Mouse (Mus musculus) lung, embryonic 14.5 days (tissue): ENCODE measurements at regions not wholly inside any gene's neighbourhood (a gene's known extent, or its start where the extent isn't known, plus 50 kb on each side); places are given as distances from the start of the nearest gene placed in this dataset.

Experiments used
- ATAC-seq: fragments of 200-750 bp; cut with Nextera tagmentation; 2 replicates; pipeline ENCODE4 v1.8.0; 2017; ENCODE audit warnings: mild to moderate bottlenecking, moderate TSS enrichment, moderate library complexity; ENCODE audit not compliant: insufficient read depth
- DNase-seq: peaks from one replicate; pipeline ENCODE4 v3.0.0-alpha.2; 2015
- H3K27ac ChIP-seq: fragments of 300-500 bp; sonication (generic); 2 replicates; pipeline ENCODE4 v1.5.1; 2014; ENCODE audit warnings: low read depth, mild to moderate bottlenecking, moderate library complexity
- H3K27me3 ChIP-seq: fragments of 300-500 bp; sonication (generic); 2 replicates; pipeline ENCODE4 v1.6.1; 2014; ENCODE audit warnings: low read length, control low read depth; ENCODE audit not compliant: insufficient read depth
- H3K36me3 ChIP-seq: fragments of 300-500 bp; sonication (generic); 2 replicates; pipeline ENCODE4 v1.6.1; 2014; ENCODE audit warnings: control low read depth; ENCODE audit not compliant: insufficient read depth
- H3K4me1 ChIP-seq: fragments of 300-500 bp; sonication (generic); 2 replicates; pipeline ENCODE4 v1.6.1; 2014; ENCODE audit warnings: antibody characterized with exemption, control low read depth; ENCODE audit not compliant: insufficient read depth
- H3K4me2 ChIP-seq: fragments of 300-500 bp; sonication (generic); 2 replicates; pipeline ENCODE4 v1.6.1; 2014; ENCODE audit warnings: mild to moderate bottlenecking
- H3K4me3 ChIP-seq: fragments of 300-500 bp; sonication (generic); 2 replicates; pipeline ENCODE4 v1.5.1; 2014; ENCODE audit warnings: low read depth, low read length
- H3K9ac ChIP-seq: fragments of 300-500 bp; sonication (generic); 2 replicates; pipeline ENCODE4 v1.6.1; 2014
- H3K9me3 ChIP-seq: fragments of 300-500 bp; sonication (generic); 2 replicates; pipeline ENCODE4 v1.6.1; 2016; ENCODE audit warnings: low read depth, low read length, control low read depth
- CTCF ChIP-seq: IDR thresholded peaks from 2 replicates; pipeline ENCODE4 v1.5.1; 2016; ENCODE audit warnings: antibody characterized with exemption, low read depth
- WGBS: fragments of 180-500 bp; shearing (Covaris S2); extraction: QIAGEN DNeasy Blood & Tissue Kit; methylation state at CpG from one replicate; pipeline ENCODE4 v1.1.7; 2014; 5-methylcytosine and 5-hydroxymethylcytosine counted together

DNA sequence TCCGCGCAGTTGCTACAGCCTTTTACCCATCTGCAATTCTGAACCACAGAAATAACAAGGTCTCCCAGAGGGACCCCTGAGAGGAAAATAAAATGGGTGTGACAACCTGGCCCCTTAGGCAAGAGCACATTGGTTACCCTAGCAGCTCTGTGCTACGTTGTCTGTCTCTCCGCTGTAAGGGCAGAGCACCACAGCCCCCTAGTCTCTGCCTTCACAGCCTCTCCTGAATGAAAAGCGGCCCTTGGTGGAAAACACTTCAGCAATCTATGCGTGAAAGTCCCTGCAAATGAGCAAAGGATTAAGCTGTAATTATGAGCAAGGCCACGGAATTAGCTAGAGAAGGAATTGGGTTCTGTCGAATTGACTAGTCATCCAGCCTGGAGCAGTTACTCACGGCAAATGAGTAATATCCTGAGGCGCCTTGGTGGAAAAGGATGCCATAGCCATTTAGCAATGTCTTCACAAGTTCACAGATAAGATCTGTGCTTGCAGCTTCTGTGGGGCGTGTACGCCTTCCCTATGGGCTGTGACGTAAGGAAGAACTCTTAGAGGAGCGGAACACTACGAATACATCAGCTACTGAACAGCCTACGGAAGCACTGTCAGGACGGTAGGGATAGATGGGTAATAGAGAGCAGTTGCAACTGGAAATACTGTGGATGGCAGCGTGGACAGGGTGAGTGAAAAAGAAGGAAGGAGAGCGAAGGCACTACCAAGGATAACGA, 61.0 kb upstream of the Nphp3 start:
- H3K27me3 ChIP-seq: no peaks in the 10 kb centered on the region
- H3K9me3 ChIP-seq: no peaks in the 10 kb centered on the region
- no peak overlapping the region for H3K4me3 ChIP-seq
- no peak overlapping the region for H3K4me2 ChIP-seq
- no peaks in the 10 kb centered on the region for H3K4me1 ChIP-seq
- TF ChIP-seq CTCF: no peak
- H3K27ac ChIP-seq: no peak overlapping the region
- DNase-seq (no peak), ATAC-seq (no peak)
- no peaks in the 10 kb centered on the region for H3K36me3 ChIP-seq
- WGBS: 84% methylated on average over 20 of the region's 20 CpGs
- H3K9ac ChIP-seq: no peak overlapping the region

DNA sequence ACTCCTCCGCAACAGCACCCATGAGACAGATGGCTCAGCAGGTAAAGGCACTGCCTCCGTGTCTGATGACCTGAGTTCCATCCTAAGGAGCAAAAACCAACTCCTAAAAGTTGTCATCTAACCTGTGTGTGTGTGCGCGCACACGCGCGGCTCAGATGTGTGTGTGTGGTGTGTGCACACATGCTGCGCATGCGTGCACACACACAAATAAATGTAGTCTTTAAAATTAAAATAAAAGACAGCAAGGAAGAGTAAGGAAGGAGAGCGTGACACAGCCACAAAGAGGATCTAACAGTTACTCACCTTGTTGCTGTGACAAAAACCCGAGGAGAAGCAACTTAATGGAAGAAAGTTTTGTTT, 60.5 kb upstream of the Nphp3 start:
- Histone ChIP-seq H3K4me3 (no peak overlapping the region), H3K9ac (no peak overlapping the region), H3K27me3 (no peaks in the 10 kb centered on the region), H3K4me2 (no peak overlapping the region), H3K4me1 (no peaks in the 10 kb centered on the region), H3K27ac (no peak overlapping the region), H3K36me3 (no peaks in the 10 kb centered on the region), H3K9me3 (no peaks in the 10 kb centered on the region)
- no peak for TF ChIP-seq CTCF
- no peak for ATAC-seq
- 92% methylated on average over 11 of the region's 11 CpGs for whole genome bisulfite sequencing
- no peak for DNase-seq

- Histone ChIP-seq H3K36me3 (no peaks in the 10 kb centered on the region), H3K4me2 (no peak overlapping the region), H3K4me3 (no peak overlapping the region), H3K27me3 (no peaks in the 10 kb centered on the region), H3K9me3 (no peaks in the 10 kb centered on the region), H3K9ac (no peak overlapping the region), H3K4me1 (no peaks in the 10 kb centered on the region), H3K27ac (no peak overlapping the region)
- no peak for TF ChIP-seq CTCF
- WGBS: 70% methylated on average over 11 of the region's 11 CpGs
- no peak for DNase-seq
- no peak for ATAC-seq
Measured at GRCm38 (mm10) chr9:103945406-103945805, 56.9 kb upstream of the Nphp3 start.

DNA sequence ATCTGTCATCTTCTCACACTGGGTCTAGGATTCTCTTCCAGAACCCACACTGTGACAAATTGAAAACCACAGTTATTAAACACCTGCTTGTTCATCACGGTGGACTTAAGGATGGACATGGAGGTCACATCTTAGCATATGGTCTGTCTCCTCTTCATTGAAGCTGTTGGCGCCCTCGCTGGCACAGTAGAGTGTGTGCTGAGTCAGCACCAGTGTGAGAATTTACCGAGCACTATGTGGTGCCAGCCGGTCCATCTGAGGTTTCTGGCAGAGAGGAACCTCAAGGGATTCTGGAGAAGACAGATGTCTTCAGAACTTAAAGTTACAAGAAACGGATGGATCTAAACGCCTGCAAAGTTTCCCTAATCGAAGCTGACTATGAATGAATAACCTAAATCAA, 50.5 kb upstream of the Nphp3 start:
- Histone ChIP-seq H3K9ac (no peak overlapping the region), H3K27me3 (no peaks in the 10 kb centered on the region)

More for the DNA sequence above, 50.5 kb upstream of the Nphp3 start:
- H3K4me1 ChIP-seq: no peaks in the 10 kb centered on the region
- no peaks in the 10 kb centered on the region for H3K36me3 ChIP-seq
- no peak for TF ChIP-seq CTCF
- no peak overlapping the region for H3K4me2 ChIP-seq
- no peaks in the 10 kb centered on the region for H3K9me3 ChIP-seq
- H3K4me3 ChIP-seq: no peak overlapping the region
- ATAC-seq: no peak
- H3K27ac ChIP-seq: no peak overlapping the region
- 89% methylated on average over 8 of the region's 8 CpGs for WGBS
- no peak for DNase-seq
